Mouse (Mus musculus) limb, embryonic 13.5 days (tissue): ENCODE data around the gene Foxn3. TPM values are rescaled to one million over a fixed set of nuclear protein-coding genes. Genes with fewer than 3 reads are reported as not detected.

Source experiments
- ATAC-seq: fragments of 200-750 bp; cut with Nextera tagmentation; 2 replicates; pipeline ENCODE4 v1.8.0; 2017; ENCODE audit warnings: low read depth, moderate number of reproducible peaks, moderate TSS enrichment; ENCODE audit not compliant: low FRiP score
- H3K27ac ChIP-seq: fragments of 300-500 bp; sonication (generic); 2 replicates; pipeline ENCODE4 v1.5.1; 2015; ENCODE audit warnings: inconsistent platforms, mild to moderate bottlenecking, moderate library complexity
- H3K27me3 ChIP-seq: fragments of 300-500 bp; sonication (generic); 2 replicates; pipeline ENCODE4 v1.6.1; 2015; ENCODE audit warnings: mild to moderate bottlenecking, inconsistent platforms
- H3K36me3 ChIP-seq: fragments of 300-500 bp; sonication (generic); 2 replicates; pipeline ENCODE4 v1.6.1; 2015; ENCODE audit warnings: inconsistent platforms, mild to moderate bottlenecking, moderate library complexity
- H3K4me1 ChIP-seq: fragments of 300-500 bp; sonication (generic); 2 replicates; pipeline ENCODE4 v1.6.1; 2015; ENCODE audit warnings: inconsistent platforms
- H3K4me2 ChIP-seq: fragments of 300-500 bp; sonication (generic); replicated peaks from 2 replicates; pipeline ENCODE4 v1.6.1; 2015; ENCODE audit warnings: inconsistent platforms, mild to moderate bottlenecking, moderate library complexity
- H3K4me3 ChIP-seq: fragments of 300-500 bp; sonication (generic); 2 replicates; pipeline ENCODE4 v1.5.1; 2015; ENCODE audit warnings: moderate library complexity, mild to moderate bottlenecking, inconsistent platforms
- H3K9ac ChIP-seq: fragments of 300-500 bp; sonication (generic); 2 replicates; pipeline ENCODE4 v1.6.1; 2015; ENCODE audit warnings: mild to moderate bottlenecking, inconsistent platforms
- H3K9me3 ChIP-seq: fragments of 300-500 bp; sonication (generic); 2 replicates; pipeline ENCODE4 v1.6.1; 2016; ENCODE audit warnings: inconsistent platforms
- WGBS: fragments of 180-500 bp; shearing (Covaris S2); methylation state at CpG from one replicate; pipeline ENCODE4 v1.1.7; 2015; 5-methylcytosine and 5-hydroxymethylcytosine counted together
- polyA plus RNA-seq: library from polyadenylated mRNA; unstranded; fragments of >200 nt; fragmentation: Nextera tagmentation; extraction: Ambion mirVana; gene quantifications from 2 replicates; pipeline ENCODE4 v1.2.1, GENCODE M21; 2015

The Foxn3 gene
- polyA plus RNA-seq, 1 experiment from 2014 or later, result 130 TPM

- Histone ChIP-seq H3K9ac (0 out of 2 replicates have a peak overlapping the region, but pooled peaks have one; percentile 25), H3K4me1 (peaks cover 70% of the 10 kb centered on the region), H3K36me3 (no peaks in the 10 kb centered on the region), H3K4me2 (no peak overlapping the region), H3K9me3 (no peaks in the 10 kb centered on the region), H3K27ac (no peak overlapping the region), H3K27me3 (no peaks in the 10 kb centered on the region), H3K4me3 (no peak overlapping the region)
- ATAC-seq, result no peak
- WGBS, result 27% methylated on average over 8 of the region's 8 CpGs
Measured at GRCm38 (mm10) chr12:99326157-99326556, 237.2 kb downstream of the Foxn3 start.

DNA sequence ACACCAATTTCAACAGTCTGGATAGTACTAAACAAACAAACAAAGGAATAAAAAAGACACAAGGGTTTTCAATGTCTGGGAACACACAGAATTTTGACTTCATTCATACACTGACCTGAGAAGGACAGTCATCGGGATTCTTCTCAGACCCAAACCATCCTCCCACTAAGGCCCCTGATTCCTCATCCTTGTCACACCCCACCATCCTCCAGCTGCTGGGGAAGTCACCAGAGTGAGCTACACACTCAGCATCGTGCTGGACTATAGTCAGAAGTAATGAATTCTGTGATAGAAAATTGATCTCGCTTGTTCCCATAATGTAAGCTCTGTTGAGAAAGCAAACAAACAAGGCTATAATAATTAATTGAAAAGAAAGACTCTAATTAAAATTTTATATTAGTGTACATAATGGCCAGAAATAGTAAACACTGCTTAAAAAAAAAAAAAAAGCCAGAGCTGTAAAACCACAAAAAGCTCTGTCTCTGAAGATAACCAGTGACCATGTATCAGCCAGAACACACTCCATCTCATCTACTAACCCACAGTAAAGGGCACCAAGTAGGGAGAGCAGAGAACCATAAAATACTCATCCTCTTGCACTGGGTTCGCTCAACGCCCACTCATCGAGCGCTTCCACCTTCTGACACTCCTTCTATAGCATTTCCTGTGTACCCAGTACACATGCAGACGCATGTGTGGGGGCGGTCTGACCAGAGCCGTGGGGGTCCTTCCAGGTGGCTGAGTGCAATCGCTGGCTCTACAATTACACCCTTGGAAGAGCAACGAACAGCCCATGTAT, 241.6 kb downstream of the Foxn3 start:
- Histone ChIP-seq H3K4me1 (peaks cover 46% of the 10 kb centered on the region), H3K4me2 (no peak overlapping the region), H3K27ac (no peak overlapping the region), H3K36me3 (peaks cover 13% of the 10 kb centered on the region), H3K27me3 (no peaks in the 10 kb centered on the region), H3K9me3 (0 out of 2 replicates have a peak, but pooled peaks cover under 1% of the 10 kb centered on the region), H3K4me3 (no peak overlapping the region), H3K9ac (no peak overlapping the region)
- 68% methylated on average over 12 of the region's 12 CpGs for WGBS
- no peak for ATAC-seq

GRCm38 (mm10) chr12:99320966-99321496, 242.4 kb downstream of the Foxn3 start:
- peaks cover 18% of the 10 kb centered on the region for H3K36me3 ChIP-seq
- no peak for ATAC-seq
- H3K27ac ChIP-seq, result no peak overlapping the region
- H3K4me3 ChIP-seq, result no peak overlapping the region
- H3K4me1 ChIP-seq, result peaks cover 38% of the 10 kb centered on the region
- WGBS, result 87% methylated on average over 3 of the region's 3 CpGs
- H3K4me2 ChIP-seq, result no peak overlapping the region
- no peak overlapping the region for H3K9ac ChIP-seq
- H3K9me3 ChIP-seq, result 0 out of 2 replicates have a peak, but pooled peaks cover 4% of the 10 kb centered on the region
- no peaks in the 10 kb centered on the region for H3K27me3 ChIP-seq

GRCm38 (mm10) chr12:99319896-99320295, 243.5 kb downstream of the Foxn3 start:
- Histone ChIP-seq H3K4me3 (no peak overlapping the region), H3K4me1 (peaks cover 26% of the 10 kb centered on the region), H3K27ac (no peak overlapping the region), H3K4me2 (no peak overlapping the region), H3K9me3 (0 out of 2 replicates have a peak, but pooled peaks cover 4% of the 10 kb centered on the region), H3K9ac (no peak overlapping the region), H3K36me3 (peaks cover 18% of the 10 kb centered on the region), H3K27me3 (no peaks in the 10 kb centered on the region)
- WGBS, result 74% methylated on average over 2 of the region's 2 CpGs
- ATAC-seq, result no peak

- Histone ChIP-seq H3K36me3 (peaks cover 18% of the 10 kb centered on the region), H3K4me2 (no peak overlapping the region), H3K27me3 (no peaks in the 10 kb centered on the region), H3K27ac (no peak overlapping the region), H3K4me3 (no peak overlapping the region), H3K4me1 (peaks cover 23% of the 10 kb centered on the region), H3K9me3 (0 out of 2 replicates have a peak, but pooled peaks cover 4% of the 10 kb centered on the region), H3K9ac (no peak overlapping the region)
- no peak for ATAC-seq
- WGBS, result 42% methylated on average over 5 of the region's 5 CpGs
Measured at GRCm38 (mm10) chr12:99319171-99319570, 244.2 kb downstream of the Foxn3 start.

- no peak for ATAC-seq
- peaks cover 25% of the 10 kb centered on the region for H3K4me1 ChIP-seq
- H3K27ac ChIP-seq, result no peak overlapping the region
- WGBS, result 87% methylated on average over 6 of the region's 6 CpGs
- H3K27me3 ChIP-seq, result no peaks in the 10 kb centered on the region
- H3K9me3 ChIP-seq, result 0 out of 2 replicates have a peak, but pooled peaks cover 4% of the 10 kb centered on the region
- no peak overlapping the region for H3K4me3 ChIP-seq
- no peak overlapping the region for H3K9ac ChIP-seq
- peaks cover 18% of the 10 kb centered on the region for H3K36me3 ChIP-seq
- H3K4me2 ChIP-seq, result no peak overlapping the region
Measured at GRCm38 (mm10) chr12:99315931-99316330, 247.5 kb downstream of the Foxn3 start.

DNA sequence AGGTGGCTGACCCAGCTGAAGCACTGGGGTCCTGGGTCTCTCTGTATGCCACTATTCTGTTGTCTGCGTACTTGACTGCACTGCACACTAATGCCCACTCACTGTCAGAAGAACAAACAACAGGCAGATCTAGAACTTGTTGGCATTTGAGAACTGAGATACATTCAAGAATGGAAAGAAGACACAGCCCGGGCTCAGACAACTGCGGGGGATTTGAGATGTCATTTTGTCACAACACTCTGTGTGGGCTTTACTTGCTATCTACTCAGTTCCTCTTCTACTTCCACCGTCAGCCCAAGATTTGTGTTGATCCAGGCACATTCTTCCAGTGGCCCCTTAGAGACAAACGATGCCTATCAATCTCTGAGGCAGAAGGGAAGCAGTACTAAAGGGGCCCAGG, 248.6 kb downstream of the Foxn3 start:
- Histone ChIP-seq H3K36me3 (peaks cover 18% of the 10 kb centered on the region), H3K27me3 (no peaks in the 10 kb centered on the region), H3K9me3 (0 out of 2 replicates have a peak, but pooled peaks cover 4% of the 10 kb centered on the region), H3K27ac (no peak overlapping the region), H3K4me1 (peaks cover 23% of the 10 kb centered on the region), H3K9ac (no peak overlapping the region), H3K4me2 (no peak overlapping the region), H3K4me3 (no peak overlapping the region)
- WGBS, result 82% methylated on average over 5 of the region's 5 CpGs
- ATAC-seq, result no peak

GRCm38 (mm10) chr12:99311303-99311702, 252.1 kb downstream of the Foxn3 start:
- no peaks in the 10 kb centered on the region for H3K36me3 ChIP-seq
- H3K4me3 ChIP-seq, result no peak overlapping the region
- H3K27me3 ChIP-seq, result no peaks in the 10 kb centered on the region
- no peak for ATAC-seq
- H3K9ac ChIP-seq, result no peak overlapping the region
- H3K4me1 ChIP-seq, result peaks cover 40% of the 10 kb centered on the region
- no peak overlapping the region for H3K4me2 ChIP-seq
- no peaks in the 10 kb centered on the region for H3K9me3 ChIP-seq
- H3K27ac ChIP-seq, result no peak overlapping the region
- 46% methylated on average over 3 of the region's 3 CpGs for WGBS

- Histone ChIP-seq H3K4me2 (no peak overlapping the region), H3K36me3 (no peaks in the 10 kb centered on the region), H3K27ac (no peak overlapping the region), H3K4me3 (no peak overlapping the region), H3K9ac (no peak overlapping the region), H3K9me3 (no peaks in the 10 kb centered on the region), H3K27me3 (no peaks in the 10 kb centered on the region), H3K4me1 (peaks cover 53% of the 10 kb centered on the region)
- WGBS, result 71% methylated on average over 5 of the region's 5 CpGs
- no peak for ATAC-seq
Measured at GRCm38 (mm10) chr12:99309937-99310336, 253.4 kb downstream of the Foxn3 start.

GRCm38 (mm10) chr12:99308541-99309089, 254.8 kb downstream of the Foxn3 start:
- Histone ChIP-seq H3K36me3 (no peaks in the 10 kb centered on the region), H3K27ac (peak overlapping the region; percentile 48; the same call in 1 of the 2 replicates), H3K9ac (no peak overlapping the region), H3K4me3 (no peak overlapping the region), H3K4me2 (peak overlapping the region; percentile 14; the same call in 1 of the 2 replicates), H3K27me3 (no peaks in the 10 kb centered on the region), H3K4me1 (peaks cover 66% of the 10 kb centered on the region), H3K9me3 (no peaks in the 10 kb centered on the region)
- WGBS, result 25% methylated on average over 11 of the region's 11 CpGs
- ATAC-seq, result 0 out of 2 replicates have a peak, but pooled peaks have one; percentile 22

DNA sequence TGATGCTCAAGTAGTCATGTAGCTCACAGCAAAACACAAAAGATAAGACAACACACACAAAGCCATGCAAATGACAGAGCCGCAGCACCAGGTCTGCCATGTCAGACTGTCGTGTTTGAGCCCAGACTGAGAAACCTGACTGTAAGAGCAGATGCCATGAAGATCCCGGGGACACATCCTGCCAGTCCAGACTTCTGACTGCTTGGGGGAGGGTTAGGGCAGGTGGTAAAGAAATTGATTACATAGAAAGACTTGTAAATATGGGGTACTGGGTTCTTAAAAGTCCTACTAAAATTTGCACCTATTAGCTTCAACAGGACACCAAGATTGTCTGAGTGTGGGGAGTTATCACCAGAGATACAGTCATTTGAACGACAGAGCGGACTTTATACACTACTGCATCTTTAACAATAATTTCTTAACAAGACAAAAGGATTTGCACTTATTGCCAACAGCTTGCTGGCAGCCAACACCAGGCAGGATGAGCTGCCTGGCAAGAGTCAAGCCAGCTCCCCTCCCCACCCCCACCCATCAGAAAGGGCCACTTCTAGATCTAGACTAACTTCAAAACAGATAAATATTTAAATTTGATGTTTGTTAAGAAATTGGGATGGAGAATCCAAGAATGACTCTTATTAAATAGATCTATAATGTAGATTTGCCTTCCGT, 256.7 kb downstream of the Foxn3 start:
- H3K4me3 ChIP-seq, result no peak overlapping the region
- 60% methylated on average over 6 of the region's 6 CpGs for WGBS
- ATAC-seq, result no peak
- no peaks in the 10 kb centered on the region for H3K27me3 ChIP-seq
- no peak overlapping the region for H3K9ac ChIP-seq
- peak overlapping the region; percentile 5; the same call in 1 of the 2 replicates for H3K4me2 ChIP-seq
- no peak overlapping the region for H3K27ac ChIP-seq
- H3K36me3 ChIP-seq, result no peaks in the 10 kb centered on the region
- peaks cover 76% of the 10 kb centered on the region for H3K4me1 ChIP-seq
- no peaks in the 10 kb centered on the region for H3K9me3 ChIP-seq
